Mouse (Mus musculus): ENCODE data around the gene Mfsd4b3. TPM values are rescaled to one million over a fixed set of nuclear protein-coding genes. Genes with fewer than 3 reads are reported as not detected.
"Not testable (repeated sequence)": the region's sequence is repeated elsewhere in the genome, so short reads cannot be mapped to it uniquely, and the experiment has no call there.

The Mfsd4b3 gene
- polyA plus RNA-seq, 1 experiment from 2014 or later, result 0.55 TPM

GRCm38 (mm10) chr10:39974982-39975381 lies 15.0 kb upstream of the Mfsd4b3 start:
- Histone ChIP-seq H3K9me3 (peaks cover 9% of the 10 kb centered on the region; the same call in 1 of the 2 replicates), H3K27ac (no peak overlapping the region), H3K4me3 (no peak overlapping the region), H3K27me3 (no peaks in the 10 kb centered on the region), H3K4me1 (no peaks in the 10 kb centered on the region), H3K4me2 (no peak overlapping the region), H3K9ac (no peak overlapping the region), H3K36me3 (no peaks in the 10 kb centered on the region)
- no peak for ATAC-seq (ENCODE audit: borderline replicate concordance, extremely low read depth, low FRiP score, low TSS enrichment)
- 48% methylated on average over 11 of the region's 11 CpGs for WGBS

- Histone ChIP-seq H3K9me3 (no peaks in the 10 kb centered on the region), H3K27me3 (no peaks in the 10 kb centered on the region), H3K27ac (no peak overlapping the region), H3K9ac (no peak overlapping the region), H3K4me3 (no peak overlapping the region), H3K4me2 (no peak overlapping the region), H3K36me3 (no peaks in the 10 kb centered on the region), H3K4me1 (no peaks in the 10 kb centered on the region)
- WGBS, result 76% methylated on average over 3 of the region's 3 CpGs
- ATAC-seq (ENCODE audit: borderline replicate concordance, extremely low read depth, low FRiP score, low TSS enrichment), result no peak
These were observed 7.6 kb upstream of the Mfsd4b3 start for GRCm38 (mm10) chr10:39967512-39967911.

- Histone ChIP-seq H3K4me1 (peaks cover 6% of the 10 kb centered on the region; the same call in 1 of the 2 replicates), H3K4me3 (no peak overlapping the region), H3K27me3 (no peaks in the 10 kb centered on the region; the same call in 1 of the 2 replicates), H3K36me3 (no peaks in the 10 kb centered on the region), H3K9me3 (no peaks in the 10 kb centered on the region), H3K9ac (no peak overlapping the region), H3K27ac (no peak overlapping the region), H3K4me2 (no peak overlapping the region)
- WGBS, result 21% methylated on average over 1 of the region's 1 CpGs
- no peak for ATAC-seq (ENCODE audit: borderline replicate concordance, extremely low read depth, low FRiP score, low TSS enrichment)
These were observed 2.0 kb upstream of the Mfsd4b3 start for GRCm38 (mm10) chr10:39961906-39962305.

GRCm38 (mm10) chr10:39960441-39960822 lies 479 bp upstream of the Mfsd4b3 start:
- WGBS, result 42% methylated on average over 11 of the region's 11 CpGs
- Histone ChIP-seq H3K9ac (no peak overlapping the region), H3K36me3 (no peaks in the 10 kb centered on the region), H3K27me3 (no peaks in the 10 kb centered on the region; the same call in 1 of the 2 replicates), H3K27ac (no peak overlapping the region), H3K9me3 (no peaks in the 10 kb centered on the region), H3K4me2 (peak overlapping the region; percentile 97), H3K4me3 (no peak overlapping the region), H3K4me1 (peaks cover 6% of the 10 kb centered on the region; the same call in 1 of the 2 replicates)
- ATAC-seq (ENCODE audit: borderline replicate concordance, extremely low read depth, low FRiP score, low TSS enrichment), result 0 out of 2 replicates have a peak, but pooled peaks have one; percentile 13

- Histone ChIP-seq H3K36me3 (no peaks in the 10 kb centered on the region), H3K4me3 (no peak overlapping the region), H3K9ac (no peak overlapping the region), H3K4me2 (no peak overlapping the region), H3K27ac (no peak overlapping the region), H3K27me3 (no peaks in the 10 kb centered on the region; the same call in 1 of the 2 replicates), H3K4me1 (peaks cover 6% of the 10 kb centered on the region; the same call in 1 of the 2 replicates), H3K9me3 (no peaks in the 10 kb centered on the region)
- no peak for ATAC-seq (ENCODE audit: borderline replicate concordance, extremely low read depth, low FRiP score, low TSS enrichment)
- 77% methylated on average over 4 of the region's 4 CpGs for WGBS
These were observed 1.7 kb downstream of the Mfsd4b3 start for GRCm38 (mm10) chr10:39958266-39958665.

GRCm38 (mm10) chr10:39956340-39956878 lies 3.5 kb downstream of the Mfsd4b3 start:
- H3K4me3 ChIP-seq, result no peak overlapping the region
- no peak for ATAC-seq (ENCODE audit: borderline replicate concordance, extremely low read depth, low FRiP score, low TSS enrichment)
- H3K27me3 ChIP-seq, result no peaks in the 10 kb centered on the region; the same call in 1 of the 2 replicates
- no peak overlapping the region for H3K4me2 ChIP-seq
- no peaks in the 10 kb centered on the region for H3K9me3 ChIP-seq
- H3K36me3 ChIP-seq, result no peaks in the 10 kb centered on the region
- no peak overlapping the region for H3K27ac ChIP-seq
- peaks cover 6% of the 10 kb centered on the region; the same call in 1 of the 2 replicates for H3K4me1 ChIP-seq
- no peak overlapping the region for H3K9ac ChIP-seq
- WGBS, result 64% methylated on average over 2 of the region's 2 CpGs

GRCm38 (mm10) chr10:39955163-39955562 lies 4.8 kb downstream of the Mfsd4b3 start:
- H3K36me3 ChIP-seq, result no peaks in the 10 kb centered on the region
- WGBS, result 77% methylated on average over 2 of the region's 2 CpGs
- H3K9ac ChIP-seq, result no peak overlapping the region
- H3K4me1 ChIP-seq, result peaks cover 6% of the 10 kb centered on the region; the same call in 1 of the 2 replicates
- H3K27me3 ChIP-seq, result no peaks in the 10 kb centered on the region; the same call in 1 of the 2 replicates
- ATAC-seq (ENCODE audit: borderline replicate concordance, extremely low read depth, low FRiP score, low TSS enrichment), result no peak
- no peak overlapping the region for H3K27ac ChIP-seq
- H3K9me3 ChIP-seq, result no peaks in the 10 kb centered on the region
- H3K4me3 ChIP-seq, result no peak overlapping the region
- no peak overlapping the region for H3K4me2 ChIP-seq

GRCm38 (mm10) chr10:39949377-39949954 lies 10.5 kb downstream of the Mfsd4b3 start:
- no peak overlapping the region for H3K4me2 ChIP-seq
- H3K9ac ChIP-seq, result no peak overlapping the region
- H3K9me3 ChIP-seq, result no peaks in the 10 kb centered on the region
- H3K27ac ChIP-seq, result no peak overlapping the region
- H3K4me1 ChIP-seq, result no peaks in the 10 kb centered on the region
- H3K27me3 ChIP-seq, result no peaks in the 10 kb centered on the region
- H3K36me3 ChIP-seq, result no peaks in the 10 kb centered on the region
- 87% methylated on average over 2 of the region's 2 CpGs for WGBS
- no peak overlapping the region for H3K4me3 ChIP-seq
- no peak for ATAC-seq (ENCODE audit: borderline replicate concordance, extremely low read depth, low FRiP score, low TSS enrichment)

- not testable (repeated sequence) for ATAC-seq (ENCODE audit: borderline replicate concordance, extremely low read depth, low FRiP score, low TSS enrichment); H3K9me3 ChIP-seq
- 64% methylated on average over 3 of the region's 3 CpGs for WGBS
These were observed 12.8 kb downstream of the Mfsd4b3 start for GRCm38 (mm10) chr10:39947195-39947594.

GRCm38 (mm10) chr10:39936553-39936952 lies 23.4 kb downstream of the Mfsd4b3 start:
- no peaks in the 10 kb centered on the region for H3K4me1 ChIP-seq
- H3K36me3 ChIP-seq, result no peaks in the 10 kb centered on the region
- no peak for ATAC-seq (ENCODE audit: borderline replicate concordance, extremely low read depth, low FRiP score, low TSS enrichment)
- H3K9ac ChIP-seq, result no peak overlapping the region
- no peaks in the 10 kb centered on the region for H3K27me3 ChIP-seq
- no peak overlapping the region for H3K4me2 ChIP-seq
- no peaks in the 10 kb centered on the region for H3K9me3 ChIP-seq
- H3K27ac ChIP-seq, result no peak overlapping the region
- H3K4me3 ChIP-seq, result no peak overlapping the region
- 64% methylated on average over 7 of the region's 7 CpGs for WGBS

More at GRCm38 (mm10) chr10:39947195-39947594, 12.8 kb downstream of the Mfsd4b3 start:
- not testable (repeated sequence) for H3K4me1 ChIP-seq, H3K4me3 ChIP-seq, H3K4me2 ChIP-seq, H3K27me3 ChIP-seq, H3K9ac ChIP-seq, H3K36me3 ChIP-seq, H3K27ac ChIP-seq

GRCm38 (mm10) chr10:39926616-39927139 lies 33.3 kb downstream of the Mfsd4b3 start, which contains the start of gene Mfsd4b2:
Mfsd4b2 (minus strand) TSS chr10:39926923.
- no peaks in the 10 kb centered on the region for H3K36me3 ChIP-seq
- peak within 1 kb of the TSS; percentile 40 for H3K4me3 ChIP-seq
- H3K9me3 ChIP-seq, result no peaks in the 10 kb centered on the region
- peak; percentile 75 for ATAC-seq (ENCODE audit: borderline replicate concordance, extremely low read depth, low FRiP score, low TSS enrichment)
- H3K4me1 ChIP-seq, result 0 out of 2 replicates have a peak, but pooled peaks cover 7% of the 10 kb centered on the region
- peak within 1 kb of the TSS; percentile 85 for H3K4me2 ChIP-seq
- H3K27me3 ChIP-seq, result peaks cover 6% of the 10 kb centered on the region
- under 1% methylated on average over 40 of the region's 41 CpGs for WGBS
- H3K9ac ChIP-seq, result peak within 1 kb of the TSS; percentile 40
- no peak within 1 kb of the TSS for H3K27ac ChIP-seq

- H3K9me3 ChIP-seq; H3K27me3 ChIP-seq; H3K27ac ChIP-seq; H3K4me2 ChIP-seq; H3K9ac ChIP-seq; H3K36me3 ChIP-seq; ATAC-seq (ENCODE audit: borderline replicate concordance, extremely low read depth, low FRiP score, low TSS enrichment); H3K4me3 ChIP-seq; H3K4me1 ChIP-seq: not testable (repeated sequence)
- WGBS, result 58% methylated on average over 8 of the region's 8 CpGs
These were observed 35.4 kb downstream of the Mfsd4b3 start for GRCm38 (mm10) chr10:39924556-39924955.
